Mouse (Mus musculus) liver, embryonic 15.5 days (tissue): Measurements from ENCODE around the gene Card10. TPM values are rescaled to one million over a fixed set of nuclear protein-coding genes. Genes with fewer than 3 reads are reported as not detected.

ENCODE experiments used
- ATAC-seq: fragments of 200-750 bp; cut with Nextera tagmentation; 2 replicates; pipeline ENCODE4 v1.8.0; 2017; ENCODE audit warnings: moderate number of reproducible peaks, mild to moderate bottlenecking, moderate library complexity; ENCODE audit not compliant: insufficient read depth
- H3K27ac ChIP-seq: fragments of 300-500 bp; sonication (generic); replicated peaks from 2 replicates; pipeline ENCODE4 v1.5.1; 2015; ENCODE audit warnings: mild to moderate bottlenecking, inconsistent platforms
- H3K27me3 ChIP-seq: fragments of 300-500 bp; sonication (generic); 2 replicates; pipeline ENCODE4 v1.6.1; 2015; ENCODE audit warnings: mild to moderate bottlenecking, inconsistent platforms
- H3K36me3 ChIP-seq: fragments of 300-500 bp; sonication (generic); replicated peaks from 2 replicates; pipeline ENCODE4 v1.6.1; 2015; ENCODE audit warnings: moderate library complexity, mild to moderate bottlenecking, inconsistent platforms
- H3K4me1 ChIP-seq: fragments of 300-500 bp; sonication (generic); replicated peaks from 2 replicates; pipeline ENCODE4 v1.6.1; 2015; ENCODE audit warnings: inconsistent platforms
- H3K4me2 ChIP-seq: fragments of 300-500 bp; sonication (generic); 2 replicates; pipeline ENCODE4 v1.6.1; 2015; ENCODE audit warnings: moderate library complexity, mild to moderate bottlenecking, inconsistent platforms
- H3K4me3 ChIP-seq: fragments of 300-500 bp; sonication (generic); replicated peaks from 2 replicates; pipeline ENCODE4 v1.5.1; 2015; ENCODE audit warnings: mild to moderate bottlenecking, inconsistent platforms
- H3K9ac ChIP-seq: fragments of 300-500 bp; sonication (generic); 2 replicates; pipeline ENCODE4 v1.6.1; 2015; ENCODE audit warnings: moderate library complexity, mild to moderate bottlenecking, inconsistent platforms
- H3K9me3 ChIP-seq: fragments of 300-500 bp; sonication (generic); replicated peaks from 2 replicates; pipeline ENCODE4 v1.6.1; 2016; ENCODE audit warnings: inconsistent platforms
- WGBS: fragments of 180-500 bp; shearing (Covaris S2); methylation state at CpG from one replicate; pipeline ENCODE4 v1.1.7; 2015; ENCODE audit warnings: mixed read lengths; ENCODE audit not compliant: insufficient replicate concordance; 5-methylcytosine and 5-hydroxymethylcytosine counted together
- polyA plus RNA-seq: library from polyadenylated mRNA; unstranded; fragments of >200 nt; fragmentation: Nextera tagmentation; extraction: Ambion mirVana; gene quantifications from 2 replicates; pipeline ENCODE4 v1.2.1, GENCODE M21; 2015

Gene Card10
- polyA plus RNA-seq, 1 experiment from 2014 or later, result 1.8 TPM

DNA sequence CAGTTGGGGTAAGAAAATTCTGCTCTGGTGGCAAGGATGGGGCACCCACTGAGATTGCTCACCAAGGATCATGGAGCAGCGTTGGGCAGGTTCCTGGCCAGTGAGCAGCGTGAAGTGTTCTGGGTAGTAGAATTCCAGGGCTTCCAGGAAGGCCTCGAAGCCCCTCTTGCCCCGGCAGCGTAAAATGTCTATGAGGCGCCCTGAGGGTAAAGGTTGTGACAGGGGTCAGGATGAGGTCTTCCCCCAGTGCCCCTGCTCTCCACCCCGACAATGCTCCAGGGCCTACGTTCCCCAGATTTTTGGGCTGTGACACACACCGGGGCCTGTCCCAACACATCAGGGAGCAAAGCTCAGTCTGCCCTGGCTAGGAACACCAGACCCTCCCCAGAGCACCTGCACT, 1.3 kb downstream of the Card10 start:
- WGBS, result 68% methylated on average over 9 of the region's 9 CpGs
- Histone ChIP-seq H3K4me3 (peak overlapping the region; percentile 60), H3K4me1 (peaks cover 26% of the 10 kb centered on the region), H3K9ac (no peak overlapping the region), H3K27me3 (peaks cover 60% of the 10 kb centered on the region), H3K9me3 (no peaks in the 10 kb centered on the region), H3K4me2 (peak overlapping the region; percentile 67), H3K27ac (no peak overlapping the region), H3K36me3 (0 out of 2 replicates have a peak, but pooled peaks cover 4% of the 10 kb centered on the region)
- no peak for ATAC-seq

DNA sequence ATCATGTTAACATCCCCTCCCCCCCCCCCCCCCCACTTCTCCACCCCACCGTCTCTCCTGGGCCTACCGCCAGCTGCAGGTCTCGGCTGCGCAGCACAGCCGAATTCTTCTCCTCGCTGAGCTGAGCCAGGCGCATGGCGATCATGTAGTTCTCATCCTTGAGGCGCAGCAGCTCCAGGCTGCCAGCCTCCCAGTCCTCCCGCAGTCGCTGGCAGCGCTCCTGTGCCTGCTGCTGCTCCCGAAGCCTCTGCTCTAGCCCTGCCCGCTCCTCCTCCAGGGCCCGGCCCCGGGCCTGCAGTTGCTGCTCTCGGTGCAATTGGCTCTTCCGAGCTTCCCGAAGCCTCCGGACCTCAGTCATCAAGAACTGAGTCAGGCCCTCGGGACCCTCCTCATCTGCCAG, 3.8 kb downstream of the Card10 start:
- ATAC-seq, result no peak
- H3K9ac ChIP-seq, result no peak overlapping the region
- H3K4me2 ChIP-seq, result no peak overlapping the region

DNA sequence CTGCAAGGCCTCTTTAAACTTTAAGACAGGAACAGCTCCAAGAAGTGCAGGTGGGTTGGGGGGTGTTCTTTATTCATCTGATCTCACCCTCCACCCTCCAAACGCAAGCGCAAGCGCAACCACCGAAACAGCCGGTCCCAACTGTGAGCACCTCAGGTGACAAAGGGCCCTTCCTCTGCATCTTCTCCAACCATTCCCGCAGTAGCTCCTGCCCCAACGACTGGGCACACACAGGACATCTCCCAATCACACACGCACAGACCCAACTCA, 5.8 kb downstream of the Card10 start:
- Histone ChIP-seq H3K27me3 (peaks cover 21% of the 10 kb centered on the region), H3K4me3 (no peak overlapping the region), H3K4me1 (peaks cover 5% of the 10 kb centered on the region), H3K36me3 (peaks cover 4% of the 10 kb centered on the region; the same call in 1 of the 2 replicates), H3K4me2 (no peak overlapping the region), H3K27ac (no peak overlapping the region), H3K9me3 (no peaks in the 10 kb centered on the region), H3K9ac (no peak overlapping the region)
- ATAC-seq, result no peak
- 84% methylated on average over 8 of the region's 8 CpGs for WGBS

More for the DNA sequence above, 3.8 kb downstream of the Card10 start:
- H3K4me3 ChIP-seq, result no peak overlapping the region
- H3K27ac ChIP-seq, result no peak overlapping the region
- peaks cover 41% of the 10 kb centered on the region for H3K27me3 ChIP-seq
- H3K9me3 ChIP-seq, result no peaks in the 10 kb centered on the region
- 0 out of 2 replicates have a peak, but pooled peaks cover 4% of the 10 kb centered on the region for H3K36me3 ChIP-seq
- WGBS, result 69% methylated on average over 21 of the region's 21 CpGs
- peaks cover 21% of the 10 kb centered on the region for H3K4me1 ChIP-seq

DNA sequence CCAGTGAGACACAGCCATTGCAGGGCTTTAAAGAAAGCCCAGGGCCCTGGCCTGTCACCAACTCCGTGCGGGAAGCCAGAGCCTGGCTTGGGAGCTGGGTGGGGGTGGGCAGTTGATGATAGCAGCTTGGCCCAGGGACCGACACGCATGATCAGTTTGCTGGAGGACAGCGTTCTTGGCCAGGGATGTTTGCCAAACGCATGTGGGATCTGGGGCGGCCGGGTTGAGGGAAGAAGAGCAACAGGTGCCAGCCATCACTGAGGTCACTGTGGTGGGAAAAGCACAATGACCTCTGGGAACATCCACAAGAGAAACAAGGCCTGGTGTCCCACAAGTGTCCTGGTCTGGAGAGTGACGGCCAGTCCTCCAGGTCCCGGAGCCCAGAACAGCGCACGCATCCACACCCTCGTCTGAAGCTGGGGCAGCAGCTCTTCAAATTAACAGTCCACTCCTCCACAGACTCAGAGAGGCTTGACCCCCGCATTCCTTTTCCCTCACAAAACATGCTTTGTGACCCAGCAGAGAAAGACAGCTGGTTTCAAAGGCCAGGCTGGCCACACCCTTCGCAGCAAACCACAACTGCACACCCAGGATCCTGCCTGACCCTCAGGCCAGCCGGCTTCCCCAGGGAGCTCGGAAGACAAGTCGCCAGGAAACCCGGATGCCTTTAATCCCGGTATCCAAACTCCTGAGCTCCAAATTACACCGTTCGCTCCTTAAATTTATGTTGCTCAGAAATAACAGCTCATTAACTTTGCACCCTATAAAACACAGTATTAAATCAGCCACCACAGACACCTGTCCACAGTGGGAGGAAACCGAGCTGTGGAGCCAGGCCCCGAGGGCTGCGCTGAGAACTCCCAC, 6.4 kb downstream of the Card10 start:
- Histone ChIP-seq H3K9me3 (no peaks in the 10 kb centered on the region), H3K36me3 (peaks cover 4% of the 10 kb centered on the region; the same call in 1 of the 2 replicates), H3K9ac (no peak overlapping the region), H3K4me2 (no peak overlapping the region), H3K27me3 (peaks cover 15% of the 10 kb centered on the region), H3K27ac (no peak overlapping the region), H3K4me1 (peaks cover 3% of the 10 kb centered on the region), H3K4me3 (no peak overlapping the region)
- ATAC-seq, result no peak
- WGBS, result 66% methylated on average over 25 of the region's 25 CpGs

DNA sequence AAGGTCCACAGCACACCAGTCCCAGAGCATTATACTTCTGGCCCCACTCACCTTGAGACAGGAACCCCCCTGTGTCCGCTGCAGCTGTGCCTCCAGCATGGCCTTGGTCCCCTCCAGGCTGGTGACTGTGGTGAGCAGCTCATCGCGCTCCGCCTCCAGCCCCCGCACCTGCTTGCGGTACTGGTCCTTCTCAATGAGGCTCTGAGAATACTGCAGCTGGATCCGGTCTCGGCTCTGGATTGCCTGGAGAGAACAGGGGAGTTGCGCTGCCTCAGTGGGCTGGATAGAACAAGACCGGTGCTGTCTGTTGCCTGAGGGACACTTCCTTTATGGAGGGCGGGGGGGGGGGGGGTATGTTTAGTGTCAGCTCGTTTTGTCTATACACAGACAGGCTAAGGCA, 11.9 kb downstream of the Card10 start:
- Histone ChIP-seq H3K4me2 (no peak overlapping the region), H3K36me3 (no peaks in the 10 kb centered on the region; the same call in 1 of the 2 replicates), H3K9ac (no peak overlapping the region), H3K4me1 (peaks cover 9% of the 10 kb centered on the region; the same call in 1 of the 2 replicates), H3K27me3 (no peaks in the 10 kb centered on the region), H3K9me3 (no peaks in the 10 kb centered on the region), H3K4me3 (no peak overlapping the region), H3K27ac (0 out of 2 replicates have a peak overlapping the region, but pooled peaks have one; percentile 19)
- ATAC-seq, result no peak
- 65% methylated on average over 12 of the region's 12 CpGs for WGBS

DNA sequence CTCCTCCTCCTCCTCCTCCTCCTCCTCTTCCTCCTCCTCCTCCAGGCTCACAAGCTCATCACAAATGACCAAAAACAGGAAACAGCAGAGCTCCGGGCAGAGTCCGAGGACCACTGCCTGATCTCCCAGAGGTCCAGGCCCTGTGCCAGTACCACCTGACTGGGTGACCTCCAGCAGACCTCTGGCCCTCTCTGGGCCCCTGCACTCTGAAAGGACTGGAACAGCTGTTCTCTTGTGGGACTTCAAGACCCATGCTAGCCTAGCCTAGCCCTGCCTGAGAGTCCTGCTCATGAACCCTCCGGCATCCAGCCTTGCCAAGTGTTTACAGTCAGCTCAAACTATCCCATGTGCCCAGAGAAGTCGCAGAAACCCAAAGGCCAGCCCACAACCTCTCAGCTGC, 12.4 kb downstream of the Card10 start:
- no peak overlapping the region for H3K4me3 ChIP-seq
- peak overlapping the region; percentile 19; the same call in 1 of the 2 replicates for H3K27ac ChIP-seq
- H3K9me3 ChIP-seq, result no peaks in the 10 kb centered on the region
- H3K4me2 ChIP-seq, result no peak overlapping the region
- H3K27me3 ChIP-seq, result no peaks in the 10 kb centered on the region
- H3K9ac ChIP-seq, result no peak overlapping the region
- no peaks in the 10 kb centered on the region; the same call in 1 of the 2 replicates for H3K36me3 ChIP-seq
- peak; percentile 67 for ATAC-seq
- peaks cover 12% of the 10 kb centered on the region for H3K4me1 ChIP-seq
- 25% methylated on average over 4 of the region's 4 CpGs for WGBS

DNA sequence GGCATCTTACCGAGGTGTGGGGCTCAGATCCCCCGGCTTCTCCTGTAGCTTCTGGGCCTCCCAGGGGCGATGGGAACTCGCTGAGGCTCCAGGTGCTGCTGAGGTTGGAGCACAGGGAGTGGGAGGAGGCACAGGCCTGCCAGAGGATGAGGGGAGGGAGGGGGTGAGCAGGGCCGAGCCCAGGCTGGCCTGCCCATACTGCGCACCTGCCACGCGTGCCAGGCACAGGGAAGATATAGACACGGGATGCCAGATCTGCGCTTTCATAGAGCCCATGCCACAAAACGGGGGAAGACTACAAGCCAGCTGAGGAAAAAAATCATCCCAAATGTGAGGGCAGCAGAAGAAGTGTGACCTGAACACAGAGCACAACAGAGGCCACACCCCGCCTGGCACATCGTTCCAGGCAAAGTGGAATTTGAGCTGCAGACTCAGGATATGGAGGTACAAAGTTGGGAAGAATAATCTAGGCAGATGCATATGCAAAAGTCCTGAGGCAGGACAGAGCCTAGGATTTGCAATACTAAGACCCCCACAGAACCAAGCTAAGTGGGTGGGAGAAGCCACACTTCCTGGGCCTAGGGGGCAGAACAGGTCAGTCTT, 13.0 kb downstream of the Card10 start:
- 72% methylated on average over 13 of the region's 13 CpGs for WGBS
- Histone ChIP-seq H3K27ac (no peak overlapping the region), H3K4me1 (peaks cover 12% of the 10 kb centered on the region)

DNA sequence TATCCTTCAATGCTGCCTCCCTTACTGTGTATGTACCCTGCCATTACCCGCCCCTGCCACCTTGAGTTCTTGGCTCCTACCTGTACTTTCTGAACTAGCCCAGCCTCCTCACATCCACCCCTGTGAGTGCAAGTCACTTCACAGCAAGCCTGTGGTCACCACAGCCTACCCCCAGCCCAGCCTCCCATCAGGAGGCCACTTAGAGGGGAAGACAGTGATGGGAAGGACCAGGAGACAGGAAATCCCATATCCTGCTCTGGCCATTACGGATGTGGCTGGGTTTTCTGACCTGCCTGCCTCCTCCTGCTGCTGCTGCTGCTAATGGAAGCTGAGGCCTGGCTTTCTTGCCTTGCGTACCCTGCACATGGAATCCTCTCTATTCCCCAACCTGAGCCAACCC, 14.8 kb downstream of the Card10 start:
- no peaks in the 10 kb centered on the region; the same call in 1 of the 2 replicates for H3K36me3 ChIP-seq
- peaks cover 12% of the 10 kb centered on the region for H3K4me1 ChIP-seq
- ATAC-seq, result no peak
- no peaks in the 10 kb centered on the region for H3K9me3 ChIP-seq
- WGBS, result 57% methylated on average over 3 of the region's 3 CpGs
- H3K27ac ChIP-seq, result no peak overlapping the region
- no peak overlapping the region for H3K4me2 ChIP-seq
- H3K4me3 ChIP-seq, result no peak overlapping the region
- no peak overlapping the region for H3K9ac ChIP-seq
- no peaks in the 10 kb centered on the region for H3K27me3 ChIP-seq

More for the DNA sequence above, 13.0 kb downstream of the Card10 start:
- H3K27me3 ChIP-seq, result no peaks in the 10 kb centered on the region
- no peaks in the 10 kb centered on the region; the same call in 1 of the 2 replicates for H3K36me3 ChIP-seq
- H3K9ac ChIP-seq, result no peak overlapping the region
- no peaks in the 10 kb centered on the region for H3K9me3 ChIP-seq
- no peak overlapping the region for H3K4me2 ChIP-seq
- no peak overlapping the region for H3K4me3 ChIP-seq
- ATAC-seq, result no peak

DNA sequence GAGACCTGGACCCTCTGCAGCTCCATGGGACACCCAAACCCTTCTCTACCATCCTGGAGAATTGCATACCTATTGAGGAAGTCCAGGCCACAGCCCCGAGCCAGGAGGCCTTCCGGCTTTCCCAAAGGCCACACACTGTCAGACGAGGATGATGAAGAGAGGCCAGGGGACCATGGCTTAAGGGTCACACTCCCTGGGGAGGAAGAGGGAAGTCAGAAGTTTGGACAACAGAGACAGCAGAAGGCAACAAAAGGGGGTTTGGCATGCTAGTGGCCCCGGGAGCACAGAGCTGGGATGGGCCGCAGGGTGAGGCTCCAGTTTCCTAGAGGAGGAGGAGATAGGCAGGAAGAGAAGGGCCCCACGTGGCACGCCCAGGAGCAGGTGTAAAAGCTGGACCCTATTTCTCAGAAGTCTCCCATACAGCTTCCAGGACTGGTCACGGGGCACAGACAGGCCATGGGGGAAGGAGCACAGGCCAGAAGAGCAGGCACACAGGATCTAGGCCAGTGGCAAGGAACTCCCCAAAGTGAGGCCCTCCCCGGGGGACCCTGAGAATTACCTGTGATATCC, 15.5 kb downstream of the Card10 start:
- H3K27ac ChIP-seq, result no peak overlapping the region

DNA sequence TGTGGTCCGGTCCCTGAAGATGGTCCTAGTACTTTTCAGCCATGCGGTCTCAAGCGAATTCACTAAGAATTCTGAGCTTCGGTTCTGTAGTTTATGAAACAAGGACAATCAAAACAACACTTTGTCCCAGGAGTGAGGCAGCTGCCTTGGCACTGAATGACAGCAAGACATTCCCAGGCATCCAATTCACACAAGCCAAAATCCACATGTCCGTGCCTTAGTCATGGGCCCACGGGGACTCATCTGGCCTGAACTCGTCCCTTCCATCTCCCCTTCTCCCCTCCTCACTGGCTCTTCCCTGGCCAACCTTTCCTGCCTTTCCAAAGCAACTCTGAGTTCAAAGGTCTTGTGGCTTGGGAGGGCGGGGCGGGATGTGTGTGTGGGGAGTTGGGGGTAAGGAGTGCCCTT, 16.4 kb downstream of the Card10 start:
- no peak overlapping the region for H3K4me2 ChIP-seq
- no peak overlapping the region for H3K9ac ChIP-seq
- no peak for ATAC-seq
- 64% methylated on average over 9 of the region's 9 CpGs for WGBS
- H3K27me3 ChIP-seq, result no peaks in the 10 kb centered on the region
- no peaks in the 10 kb centered on the region for H3K9me3 ChIP-seq
- no peaks in the 10 kb centered on the region for H3K36me3 ChIP-seq
- H3K4me3 ChIP-seq, result no peak overlapping the region
- H3K27ac ChIP-seq, result no peak overlapping the region; the same call in 1 of the 2 replicates
- peaks cover 12% of the 10 kb centered on the region for H3K4me1 ChIP-seq

More for the DNA sequence above, 15.5 kb downstream of the Card10 start:
- 45% methylated on average over 9 of the region's 9 CpGs for WGBS
- Histone ChIP-seq H3K27me3 (no peaks in the 10 kb centered on the region), H3K4me3 (no peak overlapping the region), H3K36me3 (no peaks in the 10 kb centered on the region), H3K9me3 (no peaks in the 10 kb centered on the region), H3K9ac (no peak overlapping the region), H3K4me1 (peaks cover 12% of the 10 kb centered on the region), H3K4me2 (no peak overlapping the region)
- ATAC-seq, result no peak

DNA sequence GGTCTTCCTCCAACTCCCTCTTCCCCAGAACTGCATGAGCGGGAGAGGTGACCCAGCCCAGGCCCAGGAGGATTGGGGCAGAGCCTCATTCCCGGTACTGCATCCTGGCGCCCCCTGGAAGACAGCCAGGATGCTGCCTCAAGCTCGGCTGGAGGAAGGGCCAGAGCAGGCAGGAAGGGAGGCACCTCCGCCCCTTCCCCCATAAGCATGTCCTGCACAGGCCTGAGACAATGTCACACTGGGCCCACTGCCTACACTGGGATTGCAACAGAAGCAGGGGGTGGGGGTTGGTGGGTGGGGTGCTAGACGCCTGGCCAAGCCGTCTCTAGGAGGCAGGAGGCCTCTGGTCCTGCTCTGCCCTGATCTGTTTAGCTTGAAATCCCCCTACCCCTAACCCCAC, 16.9 kb downstream of the Card10 start:
- Histone ChIP-seq H3K9ac (no peak overlapping the region), H3K4me2 (no peak overlapping the region), H3K4me1 (peaks cover 11% of the 10 kb centered on the region), H3K4me3 (no peak overlapping the region), H3K36me3 (no peaks in the 10 kb centered on the region), H3K27me3 (no peaks in the 10 kb centered on the region), H3K9me3 (no peaks in the 10 kb centered on the region), H3K27ac (no peak overlapping the region; the same call in 1 of the 2 replicates)
- 40% methylated on average over 7 of the region's 7 CpGs for WGBS
- peak; percentile 25; the same call in 1 of the 2 replicates for ATAC-seq
